Mouse (Mus musculus): ENCODE measurements around the gene Spon1.

DNA sequence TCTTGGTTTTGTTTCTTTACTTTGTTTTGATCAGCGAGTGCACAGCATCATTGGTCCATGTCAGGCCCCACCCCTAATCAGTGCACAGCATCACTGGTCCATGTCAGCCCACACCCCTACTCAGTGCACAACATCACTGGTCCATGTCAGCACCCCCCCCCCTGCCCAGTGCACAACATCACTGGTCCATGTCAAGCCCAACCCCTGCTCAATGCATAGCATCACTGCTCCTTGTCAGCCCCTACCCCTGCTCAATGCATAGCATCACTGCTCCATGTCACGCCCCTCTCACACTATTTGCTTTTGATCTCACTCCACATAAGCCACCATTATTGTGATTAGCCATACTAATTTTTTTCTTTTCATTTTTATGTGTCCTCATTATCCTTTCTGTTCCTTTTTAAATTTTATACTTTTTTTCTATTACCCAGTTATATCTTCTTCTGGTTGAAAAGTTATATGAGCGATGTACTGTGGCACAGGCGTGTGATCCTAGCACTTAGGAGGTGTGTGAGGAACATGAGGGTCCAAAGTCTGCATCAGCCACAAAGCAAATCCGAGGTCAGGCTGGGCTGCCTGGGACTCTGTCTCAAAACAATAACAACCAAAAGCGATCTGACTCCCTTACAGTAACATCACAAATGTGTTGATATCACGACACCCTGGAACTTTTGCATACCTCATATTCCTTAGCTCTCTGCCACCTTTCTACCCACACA is 128.3 kb downstream of the Spon1 start:
- TF ChIP-seq CTCF (IDR thresholded peaks at IDR 0.05; ENCODE audit: borderline replicate concordance, insufficient read depth, low read depth, low read length) (no peak), POLR2A (IDR thresholded peaks at IDR 0.05; ENCODE audit: borderline replicate concordance, insufficient read depth, low read length) (no peak)

Measured in cerebellum, adult 2 months (tissue).